Mouse (Mus musculus) small intestine, adult 2 months (tissue): ENCODE data around the gene Olfr1158. TPM values are rescaled to one million over a fixed set of nuclear protein-coding genes. Genes with fewer than 3 reads are reported as not detected.

Experiments used
- H3K27ac ChIP-seq: fragments of 200-500 bp; 2 replicates; pipeline ENCODE4 v1.5.1; 2012; ENCODE audit warnings: low read depth, low read length, control low read depth, inconsistent platforms; ENCODE audit not compliant: insufficient read depth
- H3K27me3 ChIP-seq: fragments of 200-500 bp; 2 replicates; pipeline ENCODE4 v1.6.1; 2012; ENCODE audit warnings: mild to moderate bottlenecking, moderate library complexity, low read length, inconsistent platforms; ENCODE audit not compliant: control insufficient read depth, insufficient read depth
- H3K36me3 ChIP-seq: fragments of 200-500 bp; 2 replicates; pipeline ENCODE4 v1.6.1; 2012; ENCODE audit warnings: mild to moderate bottlenecking, low read length, control low read depth, inconsistent platforms; ENCODE audit not compliant: control insufficient read depth, insufficient read depth
- H3K4me1 ChIP-seq: fragments of 200-500 bp; 2 replicates; pipeline ENCODE4 v1.6.1; 2012; ENCODE audit warnings: low read length, inconsistent platforms, mixed read lengths; ENCODE audit not compliant: control insufficient read depth, insufficient read depth, insufficient read length
- H3K4me3 ChIP-seq: fragments of 200-500 bp; 2 replicates; pipeline ENCODE4 v1.5.1; 2012; ENCODE audit warnings: low read depth, mild to moderate bottlenecking, control low read depth, inconsistent platforms, low read length, moderate library complexity
- CTCF ChIP-seq: fragments of 200-500 bp; IDR thresholded peaks from 2 replicates; pipeline ENCODE4 v1.5.1; 2012; ENCODE audit warnings: low read depth, mild to moderate bottlenecking, control low read depth, inconsistent platforms, low read length, moderate library complexity, mixed read lengths; ENCODE audit not compliant: insufficient replicate concordance, insufficient read length; ENCODE audit errors: extremely low read depth
- POLR2A ChIP-seq: fragments of 200-500 bp; IDR thresholded peaks from 2 replicates; pipeline ENCODE4 v1.6.1; 2012; ENCODE audit warnings: low read depth, mild to moderate bottlenecking, control low read depth, inconsistent platforms, low read length, moderate library complexity
- polyA plus RNA-seq: library from polyadenylated mRNA; depleted of rRNA; stranded (reverse); fragments of >200 nt; gene quantifications from 2 replicates; pipeline ENCODE4 v1.2.3, GENCODE M21; 2012; rRNA removed

Olfr1158 gene
- polyA plus RNA-seq, 1 experiment = not detected

DNA sequence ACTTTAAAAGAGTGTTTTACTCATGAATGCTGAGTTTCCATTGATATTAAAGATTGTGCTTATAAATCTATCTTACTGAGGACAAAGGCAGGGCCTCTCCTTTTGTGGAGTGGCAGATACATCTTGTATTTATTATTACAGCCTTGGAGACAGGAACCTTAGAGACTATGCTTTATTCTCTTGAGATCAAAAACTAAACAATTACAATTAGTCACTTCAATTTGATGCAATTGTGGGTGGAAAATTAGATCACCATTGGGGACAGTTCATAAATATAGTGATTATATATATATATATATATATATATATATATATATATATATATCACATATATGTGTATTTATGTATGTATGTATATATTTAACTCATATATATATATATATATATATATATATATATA, 47.7 kb downstream of the Olfr1158 start, which contains the start of gene Olfr73:
Olfr73 (minus strand) TSS at position 101 of the 400 bp plus-strand sequence.
- H3K27ac ChIP-seq = no peak within 1 kb of the TSS
- no peaks in the 10 kb centered on the region for H3K4me1 ChIP-seq
- H3K36me3 ChIP-seq = no peaks in the 10 kb centered on the region
- H3K27me3 ChIP-seq = no peaks in the 10 kb centered on the region
- no peak within 1 kb of the TSS for H3K4me3 ChIP-seq
- TF ChIP-seq POLR2A (no peak), CTCF (no peak)

Other genes with a start within 250 kb of the Olfr1158 start
- not detected in 2 replicates for gene Olfr1140, start 246.4 kb upstream of the Olfr1158 start, polyA plus RNA-seq
- gene Olfr1141, start 236.1 kb upstream of the Olfr1158 start, polyA plus RNA-seq = not detected in 2 replicates
- gene Olfr152, start 210.6 kb upstream of the Olfr1158 start, polyA plus RNA-seq = not detected in 2 replicates
- not detected in 2 replicates for gene Olfr1143, start 189.5 kb upstream of the Olfr1158 start, polyA plus RNA-seq
- not detected in 2 replicates for gene Olfr1145, start 180.3 kb upstream of the Olfr1158 start, polyA plus RNA-seq
- gene Olfr1148, start 159.6 kb upstream of the Olfr1158 start, polyA plus RNA-seq = not detected in 2 replicates
- gene Olfr1150-ps1, start 146.1 kb upstream of the Olfr1158 start, polyA plus RNA-seq = not detected in 2 replicates
- gene Olfr1151, start 134.3 kb upstream of the Olfr1158 start, polyA plus RNA-seq = not detected in 2 replicates
- gene Olfr1152, start 123.6 kb upstream of the Olfr1158 start, polyA plus RNA-seq = not detected in 2 replicates
- gene Olfr1153, start 95.2 kb upstream of the Olfr1158 start, polyA plus RNA-seq = not detected in 2 replicates
- not detected in 2 replicates for gene Olfr1154, start 84.9 kb upstream of the Olfr1158 start, polyA plus RNA-seq
- not detected in 2 replicates for gene Olfr1155, start 45.0 kb upstream of the Olfr1158 start, polyA plus RNA-seq
- not detected in 2 replicates for gene Olfr1156, start 37.0 kb upstream of the Olfr1158 start, polyA plus RNA-seq
- gene Olfr1157, start 21.8 kb upstream of the Olfr1158 start, polyA plus RNA-seq = not detected in 2 replicates
- not detected in 2 replicates for gene Olfr74, start 15.4 kb upstream of the Olfr1158 start, polyA plus RNA-seq
- not detected in 2 replicates for gene Olfr1160, start 18.2 kb downstream of the Olfr1158 start, polyA plus RNA-seq
- gene Olfr1161, start 32.7 kb downstream of the Olfr1158 start, polyA plus RNA-seq = not detected in 2 replicates
- not detected in 2 replicates for gene Olfr73, start 47.6 kb downstream of the Olfr1158 start, polyA plus RNA-seq
- gene Olfr1162, start 61.0 kb downstream of the Olfr1158 start, polyA plus RNA-seq = not detected in 2 replicates
- not detected in 2 replicates for gene Olfr1163, start 81.7 kb downstream of the Olfr1158 start, polyA plus RNA-seq
- gene Olfr1164, start 103.9 kb downstream of the Olfr1158 start, polyA plus RNA-seq = not detected in 2 replicates
- not detected in 2 replicates for gene Olfr1166, start 138.2 kb downstream of the Olfr1158 start, polyA plus RNA-seq
- not detected in 2 replicates for gene Olfr1167, start 165.1 kb downstream of the Olfr1158 start, polyA plus RNA-seq
- not detected in 2 replicates for gene Olfr1168, start 191.8 kb downstream of the Olfr1158 start, polyA plus RNA-seq
- gene Olfr1170, start 238.2 kb downstream of the Olfr1158 start, polyA plus RNA-seq = not detected in 2 replicates